Mouse (Mus musculus): ENCODE data around the gene Gpr35. TPM values are rescaled to one million over a fixed set of nuclear protein-coding genes. Genes with fewer than 3 reads are reported as not detected.

Gene Gpr35
- polyA plus RNA-seq, 1 experiment from 2014 or later, result 0.08 TPM

DNA sequence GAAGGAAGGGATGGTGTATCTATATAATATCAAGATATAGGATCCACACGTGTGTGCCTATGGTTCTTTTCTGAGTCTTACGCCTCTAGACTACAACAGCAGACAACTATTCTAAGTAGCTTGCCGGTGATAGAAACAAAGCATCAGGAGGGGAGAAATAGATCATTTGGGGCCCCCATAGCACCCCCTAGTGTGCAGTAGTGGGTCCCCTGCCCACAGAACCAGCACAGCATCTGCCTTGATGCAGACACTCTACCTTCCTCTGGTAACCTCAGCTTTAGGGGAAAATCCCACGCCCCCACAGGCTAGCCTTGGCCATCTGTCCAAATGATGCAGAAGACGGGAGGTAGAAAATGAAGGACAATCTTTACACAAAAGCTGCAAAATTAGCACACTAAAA, 34.3 kb downstream of the Gpr35 start:
- Histone ChIP-seq H3K27me3 (no peaks in the 10 kb centered on the region), H3K36me3 (no peaks in the 10 kb centered on the region), H3K4me1 (replicated peaks) (no peaks in the 10 kb centered on the region; the same call in 1 of the 2 replicates), H3K4me2 (no peak overlapping the region), H3K9me3 (no peaks in the 10 kb centered on the region), H3K27ac (no peak overlapping the region), H3K4me3 (replicated peaks) (no peak overlapping the region), H3K9ac (replicated peaks) (no peak overlapping the region)
- no peak for ATAC-seq (ENCODE audit: insufficient number of reproducible peaks, insufficient read depth, low FRiP score, low TSS enrichment, low read depth)
- WGBS, result 90% methylated on average over 5 of the region's 5 CpGs

DNA sequence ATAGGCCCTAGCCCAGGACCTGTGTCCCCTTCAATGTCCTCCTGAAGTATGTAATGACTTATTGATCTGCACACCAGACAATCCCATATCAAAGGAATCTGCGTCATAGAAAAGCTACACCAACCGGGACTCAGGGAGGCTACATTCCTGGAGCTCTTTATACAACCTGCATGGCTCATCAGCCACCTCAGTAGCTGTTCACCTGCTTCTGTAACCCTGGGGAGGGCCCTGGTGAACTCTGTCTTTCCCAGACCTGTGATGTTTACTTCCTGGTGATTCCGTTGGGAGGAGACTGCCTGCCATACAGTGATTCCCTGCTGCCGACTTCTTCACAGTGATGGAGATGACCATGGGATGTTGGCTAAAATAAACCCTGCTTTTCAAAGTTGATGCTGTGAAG, 38.2 kb downstream of the Gpr35 start:
- Histone ChIP-seq H3K36me3 (no peaks in the 10 kb centered on the region), H3K27me3 (no peaks in the 10 kb centered on the region), H3K4me3 (replicated peaks) (no peak overlapping the region), H3K4me1 (replicated peaks) (no peaks in the 10 kb centered on the region), H3K9me3 (no peaks in the 10 kb centered on the region), H3K4me2 (no peak overlapping the region), H3K9ac (replicated peaks) (no peak overlapping the region), H3K27ac (no peak overlapping the region)
- WGBS, result 67% methylated on average over 4 of the region's 4 CpGs
- ATAC-seq (ENCODE audit: insufficient number of reproducible peaks, insufficient read depth, low FRiP score, low TSS enrichment, low read depth), result no peak

DNA sequence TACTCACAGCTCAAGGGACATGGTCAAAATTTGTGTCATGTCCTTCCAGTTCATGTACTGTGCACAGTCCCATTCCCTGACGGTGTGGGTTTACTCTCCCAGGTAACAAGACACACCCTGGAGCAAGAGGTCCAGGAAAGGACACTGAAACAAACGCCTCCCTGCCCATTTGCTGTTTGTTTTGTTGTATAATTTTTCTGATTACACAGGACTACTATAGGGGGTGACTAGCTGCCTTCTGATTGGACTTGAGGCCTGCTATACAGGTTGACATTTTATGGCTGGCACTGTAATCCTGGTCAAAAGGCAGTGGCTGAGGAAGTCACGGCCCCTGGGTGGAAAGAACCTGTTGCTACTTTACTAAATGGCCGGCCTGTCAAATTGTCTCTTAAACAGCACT, 39.2 kb downstream of the Gpr35 start:
- Histone ChIP-seq H3K27me3 (no peaks in the 10 kb centered on the region), H3K9me3 (no peaks in the 10 kb centered on the region), H3K4me1 (replicated peaks) (no peaks in the 10 kb centered on the region), H3K4me3 (replicated peaks) (no peak overlapping the region), H3K27ac (no peak overlapping the region), H3K4me2 (no peak overlapping the region), H3K36me3 (no peaks in the 10 kb centered on the region), H3K9ac (replicated peaks) (no peak overlapping the region)
- 44% methylated on average over 4 of the region's 4 CpGs for WGBS
- ATAC-seq (ENCODE audit: insufficient number of reproducible peaks, insufficient read depth, low FRiP score, low TSS enrichment, low read depth), result no peak

DNA sequence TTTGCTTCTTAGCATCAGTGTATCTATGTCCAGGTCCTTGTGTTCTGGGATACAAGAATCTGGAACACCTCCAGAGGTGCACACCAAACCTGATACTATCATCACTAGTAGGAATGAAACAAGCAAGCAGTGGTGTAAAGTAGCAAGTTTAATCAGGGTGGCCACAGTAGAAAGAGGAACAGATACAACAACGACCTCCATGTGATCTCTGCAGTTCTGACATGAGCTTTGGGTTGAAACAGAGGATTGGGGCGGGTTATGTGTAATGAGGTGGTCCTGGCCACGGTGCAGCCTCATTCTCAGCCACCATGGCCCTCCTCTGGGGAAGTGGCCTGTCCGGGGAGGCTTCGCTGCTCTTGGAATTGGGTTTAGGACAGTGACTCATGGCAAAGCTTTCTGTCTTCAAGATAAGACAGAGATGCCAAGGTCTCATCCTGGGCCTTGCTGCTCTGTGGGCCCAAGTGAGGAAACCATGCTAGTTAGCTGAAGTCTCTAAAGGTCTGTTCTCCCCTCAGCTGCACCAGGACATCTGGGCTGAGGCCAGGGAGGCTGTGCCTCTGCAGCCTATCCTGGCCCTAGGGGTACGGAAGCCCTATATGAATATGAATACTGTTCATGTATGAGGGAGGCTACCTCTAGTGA, 41.7 kb downstream of the Gpr35 start:
- Histone ChIP-seq H3K27ac (no peak overlapping the region), H3K9ac (replicated peaks) (no peak overlapping the region), H3K9me3 (no peaks in the 10 kb centered on the region), H3K4me2 (no peak overlapping the region), H3K36me3 (no peaks in the 10 kb centered on the region), H3K27me3 (no peaks in the 10 kb centered on the region), H3K4me3 (replicated peaks) (no peak overlapping the region), H3K4me1 (replicated peaks) (no peaks in the 10 kb centered on the region)
- WGBS, result 81% methylated on average over 6 of the region's 6 CpGs
- no peak for ATAC-seq (ENCODE audit: insufficient number of reproducible peaks, insufficient read depth, low FRiP score, low TSS enrichment, low read depth)

DNA sequence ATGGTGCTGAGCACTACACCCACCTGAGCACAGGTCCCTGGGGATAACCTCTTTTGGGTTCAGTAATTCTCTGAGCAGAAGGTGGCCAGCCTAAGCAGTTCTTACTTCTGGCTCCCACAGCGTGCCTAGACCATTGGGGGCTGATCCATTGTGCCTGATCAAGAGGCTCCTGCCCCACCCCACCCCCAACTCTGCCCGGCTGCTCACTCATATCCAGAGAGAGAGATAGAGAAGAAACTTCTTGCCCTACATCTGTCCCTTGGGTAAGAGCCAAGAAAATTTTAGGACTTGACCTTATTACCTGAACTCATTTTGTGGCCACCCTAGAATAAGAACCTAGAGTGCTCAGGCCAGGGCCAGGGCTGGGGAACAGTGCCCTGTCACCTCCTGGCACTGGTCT, 42.2 kb downstream of the Gpr35 start:
- no peak for ATAC-seq (ENCODE audit: insufficient number of reproducible peaks, insufficient read depth, low FRiP score, low TSS enrichment, low read depth)
- no peak overlapping the region for H3K4me2 ChIP-seq
- no peaks in the 10 kb centered on the region for H3K27me3 ChIP-seq
- no peak overlapping the region for H3K9ac ChIP-seq (replicated peaks)
- no peak overlapping the region for H3K4me3 ChIP-seq (replicated peaks)
- WGBS, result 82% methylated on average over 2 of the region's 2 CpGs
- no peaks in the 10 kb centered on the region for H3K9me3 ChIP-seq
- H3K36me3 ChIP-seq, result no peaks in the 10 kb centered on the region
- H3K27ac ChIP-seq, result no peak overlapping the region
- no peaks in the 10 kb centered on the region for H3K4me1 ChIP-seq (replicated peaks)

DNA sequence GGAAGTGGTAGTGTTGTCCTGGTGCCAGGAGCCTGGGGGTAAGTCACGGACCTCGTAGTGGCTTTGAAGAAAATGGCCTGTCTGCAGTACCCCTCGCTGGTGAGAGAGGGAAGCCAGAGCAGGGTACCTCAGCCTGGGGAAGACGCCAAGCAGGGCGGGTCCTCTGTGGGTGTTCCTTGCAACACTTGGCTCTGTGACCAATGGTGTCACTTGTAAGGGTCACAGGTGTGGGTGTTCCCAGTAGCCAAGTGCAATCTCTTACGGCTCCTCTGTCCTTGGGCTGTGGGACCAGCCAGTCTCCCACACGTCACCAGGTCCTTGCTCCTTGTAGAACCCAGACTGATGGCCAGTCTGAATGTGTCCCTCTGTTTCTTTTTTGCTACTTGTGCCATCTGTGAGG, 55.4 kb downstream of the Gpr35 start, which contains the start of gene Aqp12:
Aqp12 (plus strand) TSS at position 274 of the 400 bp plus-strand sequence.
- no peak within 1 kb of the TSS for H3K4me2 ChIP-seq
- no peak within 1 kb of the TSS for H3K27ac ChIP-seq
- 74% methylated on average over 7 of the region's 7 CpGs for WGBS
- no peak for ATAC-seq (ENCODE audit: insufficient number of reproducible peaks, insufficient read depth, low FRiP score, low TSS enrichment, low read depth)
- no peaks in the 10 kb centered on the region for H3K4me1 ChIP-seq (replicated peaks)
- H3K9ac ChIP-seq (replicated peaks), result no peak within 1 kb of the TSS
- H3K9me3 ChIP-seq, result peaks cover 5% of the 10 kb centered on the region; the same call in 1 of the 2 replicates
- no peak within 1 kb of the TSS for H3K4me3 ChIP-seq (replicated peaks)
- H3K36me3 ChIP-seq, result no peaks in the 10 kb centered on the region
- no peaks in the 10 kb centered on the region; the same call in 1 of the 2 replicates for H3K27me3 ChIP-seq

DNA sequence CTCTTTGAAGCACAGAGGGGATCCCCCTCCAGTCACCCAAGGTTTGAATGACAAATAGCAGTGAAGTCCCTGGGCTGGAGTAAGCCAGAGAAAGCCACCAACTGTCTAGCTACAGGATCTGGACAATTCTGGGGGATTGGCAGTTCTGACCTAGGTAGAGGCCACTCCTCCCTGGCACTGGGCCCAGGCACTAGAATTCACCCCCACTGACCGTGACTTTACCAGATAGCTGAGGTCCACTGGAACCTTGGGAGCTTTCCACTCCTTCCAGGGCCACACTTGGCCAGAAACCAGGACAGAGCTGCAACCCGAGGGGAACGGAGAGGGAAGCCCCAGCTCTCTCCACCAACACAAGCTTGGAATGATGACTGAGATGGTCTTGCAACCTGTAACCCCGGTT, 58.5 kb downstream of the Gpr35 start:
- H3K9ac ChIP-seq (replicated peaks), result no peak overlapping the region

DNA sequence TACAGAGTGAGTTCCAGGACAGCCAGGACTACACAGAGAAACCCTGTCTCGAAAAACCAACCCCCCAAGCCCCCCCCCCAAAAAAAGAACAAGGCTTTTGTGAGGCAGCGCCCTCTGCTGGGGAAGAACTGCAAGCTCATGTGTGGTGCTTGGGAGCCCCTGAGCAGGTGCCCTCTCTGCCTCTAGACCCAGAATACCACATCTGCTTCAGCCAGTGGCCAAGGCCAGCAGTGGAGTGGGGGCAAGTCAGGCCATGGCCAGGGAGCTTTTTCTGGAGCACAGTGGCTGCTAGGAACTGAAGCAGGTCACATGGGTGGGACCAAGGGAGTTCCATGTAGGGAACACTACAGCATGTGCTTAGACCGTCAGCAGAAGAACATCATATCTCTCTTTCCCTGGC, 60.1 kb downstream of the Gpr35 start:
- Histone ChIP-seq H3K27me3 (no peaks in the 10 kb centered on the region), H3K27ac (no peak overlapping the region), H3K4me2 (no peak overlapping the region), H3K4me1 (replicated peaks) (no peaks in the 10 kb centered on the region), H3K4me3 (replicated peaks) (no peak overlapping the region), H3K9ac (replicated peaks) (no peak overlapping the region), H3K9me3 (no peaks in the 10 kb centered on the region), H3K36me3 (no peaks in the 10 kb centered on the region)
- 39% methylated on average over 3 of the region's 3 CpGs for WGBS
- ATAC-seq (ENCODE audit: insufficient number of reproducible peaks, insufficient read depth, low FRiP score, low TSS enrichment, low read depth), result no peak

More for the DNA sequence above, 58.5 kb downstream of the Gpr35 start:
- no peaks in the 10 kb centered on the region for H3K9me3 ChIP-seq
- H3K4me3 ChIP-seq (replicated peaks), result no peak overlapping the region
- no peak overlapping the region for H3K27ac ChIP-seq
- ATAC-seq (ENCODE audit: insufficient number of reproducible peaks, insufficient read depth, low FRiP score, low TSS enrichment, low read depth), result no peak
- 76% methylated on average over 4 of the region's 4 CpGs for WGBS
- H3K36me3 ChIP-seq, result no peaks in the 10 kb centered on the region
- H3K4me1 ChIP-seq (replicated peaks), result no peaks in the 10 kb centered on the region
- H3K27me3 ChIP-seq, result no peaks in the 10 kb centered on the region; the same call in 1 of the 2 replicates
- H3K4me2 ChIP-seq, result no peak overlapping the region

DNA sequence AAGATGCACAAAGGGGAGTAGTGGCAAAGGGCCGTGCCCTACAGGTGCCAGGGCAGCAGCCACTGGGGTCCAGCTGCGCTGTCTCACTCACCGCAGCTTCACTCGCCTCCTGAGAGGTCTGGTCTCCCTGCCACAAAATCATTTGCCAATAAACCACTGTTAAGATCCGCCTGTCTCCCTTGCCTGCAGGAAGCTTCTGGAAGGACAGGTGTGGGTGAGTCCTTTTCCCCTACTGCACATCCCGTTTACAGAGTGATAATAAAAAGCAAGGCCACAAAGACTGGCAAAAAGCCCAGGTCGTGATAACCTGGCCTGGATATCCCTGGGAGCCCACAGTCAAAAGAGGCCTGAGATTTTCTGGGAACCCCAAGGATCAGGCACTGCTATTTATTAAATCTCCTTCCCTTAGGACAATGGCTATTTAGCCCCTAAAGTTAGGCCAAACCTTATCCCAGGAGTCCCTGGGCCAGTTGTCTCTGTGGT, 61.5 kb downstream of the Gpr35 start:
- Histone ChIP-seq H3K36me3 (no peaks in the 10 kb centered on the region), H3K27me3 (no peaks in the 10 kb centered on the region), H3K4me3 (replicated peaks) (no peak overlapping the region), H3K4me1 (replicated peaks) (no peaks in the 10 kb centered on the region), H3K27ac (no peak overlapping the region), H3K4me2 (no peak overlapping the region), H3K9me3 (no peaks in the 10 kb centered on the region), H3K9ac (replicated peaks) (no peak overlapping the region)
- no peak for ATAC-seq (ENCODE audit: insufficient number of reproducible peaks, insufficient read depth, low FRiP score, low TSS enrichment, low read depth)
- 73% methylated on average over 7 of the region's 7 CpGs for WGBS

DNA sequence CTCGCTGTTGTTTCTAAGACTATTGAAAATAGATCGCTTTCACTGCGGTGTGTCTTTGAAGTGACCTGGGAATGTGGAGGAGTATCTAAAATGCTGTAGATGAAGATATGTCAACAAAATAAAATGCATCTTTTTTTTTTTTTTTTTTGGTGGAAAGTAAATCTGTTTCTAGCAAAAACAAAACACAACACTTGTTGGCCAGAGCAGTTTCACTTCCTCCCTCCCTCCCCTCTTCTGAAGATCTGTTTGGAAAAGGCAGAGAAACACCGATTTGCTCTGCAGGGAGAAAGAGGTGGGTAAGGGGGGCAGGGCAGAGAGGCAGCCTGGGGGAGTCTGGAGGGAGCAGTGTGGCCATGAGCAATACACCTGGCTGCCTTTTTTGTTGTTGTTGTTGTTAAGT, 62.7 kb downstream of the Gpr35 start:
- H3K36me3 ChIP-seq, result no peaks in the 10 kb centered on the region
- no peak overlapping the region for H3K27ac ChIP-seq
- no peaks in the 10 kb centered on the region for H3K4me1 ChIP-seq (replicated peaks)

DNA sequence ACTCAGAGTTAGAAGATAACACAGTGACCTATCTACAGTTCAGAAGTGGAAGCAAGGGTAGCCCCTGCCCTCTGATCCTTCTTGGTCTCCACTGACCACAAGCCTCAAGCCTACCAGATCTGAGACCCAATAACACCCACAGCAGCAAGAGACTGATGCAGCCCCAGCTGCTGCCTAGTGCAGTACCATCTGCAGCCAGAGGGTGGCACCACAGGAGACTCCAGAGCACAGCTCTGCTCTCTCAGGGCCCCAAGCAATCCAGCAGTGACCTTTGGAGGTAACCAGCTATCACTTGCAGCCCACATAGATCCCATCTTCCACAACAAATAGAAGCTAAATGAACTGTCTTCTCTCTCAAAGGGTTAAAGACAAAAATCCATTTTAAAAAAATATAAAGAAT, 63.8 kb downstream of the Gpr35 start:
- ATAC-seq (ENCODE audit: insufficient number of reproducible peaks, insufficient read depth, low FRiP score, low TSS enrichment, low read depth), result no peak
- H3K4me3 ChIP-seq (replicated peaks), result no peak overlapping the region
- no peak overlapping the region for H3K9ac ChIP-seq (replicated peaks)
- H3K4me1 ChIP-seq (replicated peaks), result no peaks in the 10 kb centered on the region
- no peaks in the 10 kb centered on the region for H3K36me3 ChIP-seq
- no peaks in the 10 kb centered on the region for H3K9me3 ChIP-seq
- no peak overlapping the region for H3K4me2 ChIP-seq
- no peaks in the 10 kb centered on the region for H3K27me3 ChIP-seq
- H3K27ac ChIP-seq, result no peak overlapping the region

More for the DNA sequence above, 62.7 kb downstream of the Gpr35 start:
- no peaks in the 10 kb centered on the region for H3K9me3 ChIP-seq
- no peak overlapping the region for H3K4me2 ChIP-seq
- no peak overlapping the region for H3K4me3 ChIP-seq (replicated peaks)
- WGBS, result 83% methylated on average over 4 of the region's 4 CpGs
- H3K9ac ChIP-seq (replicated peaks), result no peak overlapping the region
- no peak for ATAC-seq (ENCODE audit: insufficient number of reproducible peaks, insufficient read depth, low FRiP score, low TSS enrichment, low read depth)
- no peaks in the 10 kb centered on the region for H3K27me3 ChIP-seq

DNA sequence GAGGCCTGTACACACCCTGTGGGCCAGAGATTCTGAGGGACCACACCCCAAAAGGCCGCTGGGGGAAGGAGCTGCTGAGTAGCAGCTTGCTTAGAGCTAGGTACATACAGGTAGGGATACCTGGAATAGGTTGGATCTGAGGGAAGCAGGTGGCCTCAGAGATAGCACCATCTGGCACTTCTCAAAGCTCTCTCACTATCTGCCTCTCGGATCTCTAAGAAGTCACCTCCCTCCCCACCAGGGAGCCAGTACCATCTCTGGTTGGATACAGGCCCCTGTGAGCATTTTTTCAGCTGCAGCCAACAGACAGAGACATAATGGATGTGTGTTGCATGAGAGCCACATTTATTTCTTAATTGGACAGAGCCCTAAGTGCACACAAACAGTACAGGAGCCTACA, 64.5 kb downstream of the Gpr35 start:
- no peak overlapping the region for H3K4me3 ChIP-seq (replicated peaks)
- no peaks in the 10 kb centered on the region for H3K27me3 ChIP-seq
- no peaks in the 10 kb centered on the region for H3K9me3 ChIP-seq
- H3K36me3 ChIP-seq, result no peaks in the 10 kb centered on the region
- H3K4me1 ChIP-seq (replicated peaks), result no peaks in the 10 kb centered on the region
- H3K9ac ChIP-seq (replicated peaks), result no peak overlapping the region
- H3K4me2 ChIP-seq, result no peak overlapping the region
- WGBS, result 39% methylated on average over 2 of the region's 2 CpGs
- no peak overlapping the region for H3K27ac ChIP-seq
- no peak for ATAC-seq (ENCODE audit: insufficient number of reproducible peaks, insufficient read depth, low FRiP score, low TSS enrichment, low read depth)
